Mouse (Mus musculus) liver, adult 2 months (tissue): Measurements from ENCODE around the gene Sepsecs. TPM values are rescaled to one million over a fixed set of nuclear protein-coding genes. Genes with fewer than 3 reads are reported as not detected.

Experiments used
- DNase-seq: peaks from one replicate; pipeline ENCODE4 v3.0.0-alpha.2; 2011; ENCODE audit warnings: low read depth, low spot score; ENCODE audit errors: extremely low read depth
- H3K27ac ChIP-seq: fragments of 200-500 bp; replicated peaks from 2 replicates; pipeline ENCODE4 v1.5.1; 2012; ENCODE audit warnings: low read depth, mild to moderate bottlenecking, control low read depth, inconsistent platforms, low read length; ENCODE audit not compliant: insufficient read depth
- H3K27me3 ChIP-seq: fragments of 200-500 bp; 2 replicates; pipeline ENCODE4 v1.6.1; 2012; ENCODE audit warnings: mild to moderate bottlenecking, moderate library complexity, low read length, inconsistent platforms; ENCODE audit not compliant: control insufficient read depth, insufficient read depth
- H3K36me3 ChIP-seq: fragments of 200-500 bp; 2 replicates; pipeline ENCODE4 v1.6.1; 2012; ENCODE audit warnings: low read length, inconsistent platforms; ENCODE audit not compliant: control insufficient read depth, insufficient read depth
- H3K4me1 ChIP-seq: fragments of 200-500 bp; 2 replicates; pipeline ENCODE4 v1.6.1; 2011; ENCODE audit warnings: low read length; ENCODE audit not compliant: control insufficient read depth, insufficient read depth
- H3K4me3 ChIP-seq: fragments of 200-500 bp; 2 replicates; pipeline ENCODE4 v1.5.1; 2011; ENCODE audit warnings: low read depth, mild to moderate bottlenecking, control low read depth, low read length, moderate library complexity; ENCODE audit not compliant: insufficient read depth
- H3K79me2 ChIP-seq: fragments of 200-500 bp; 2 replicates; pipeline ENCODE4 v1.6.1; 2012; ENCODE audit warnings: inconsistent platforms, mild to moderate bottlenecking, low read length, moderate library complexity; ENCODE audit not compliant: control insufficient read depth, insufficient read depth
- H3K9ac ChIP-seq: fragments of 200-500 bp; 2 replicates; pipeline ENCODE4 v1.6.1; 2012; ENCODE audit warnings: low read depth, mild to moderate bottlenecking, control low read depth, inconsistent platforms, low read length
- CTCF ChIP-seq: fragments of 200-500 bp; IDR thresholded peaks from 2 replicates; pipeline ENCODE4 v1.5.1; 2011; ENCODE audit warnings: low read depth, low read length, control low read depth
- POLR2A ChIP-seq: fragments of 200-500 bp; IDR thresholded peaks from 2 replicates; pipeline ENCODE4 v1.6.1; 2011; ENCODE audit warnings: low read length, control low read depth; ENCODE audit not compliant: insufficient read depth; ENCODE audit errors: extremely low read depth
- WGBS: fragments of 180-500 bp; shearing (Covaris S2); methylation state at CpG from one replicate; pipeline ENCODE4 v1.1.7; 2018; 5-methylcytosine and 5-hydroxymethylcytosine counted together
- polyA plus RNA-seq: library from polyadenylated mRNA; depleted of rRNA; stranded (reverse); fragments of >200 nt; gene quantifications from 2 replicates; pipeline ENCODE4 v1.2.3, GENCODE M21; 2012; rRNA removed
- total RNA-seq: library from RNA; depleted of rRNA; stranded (reverse); fragments of >200 nt; gene quantifications from 2 replicates; pipeline ENCODE4 v1.2.3, GENCODE M21; 2014; rRNA removed

The Sepsecs gene
- total and polyA plus RNA-seq, 2 experiments = 14.1 to 53.7 TPM

DNA sequence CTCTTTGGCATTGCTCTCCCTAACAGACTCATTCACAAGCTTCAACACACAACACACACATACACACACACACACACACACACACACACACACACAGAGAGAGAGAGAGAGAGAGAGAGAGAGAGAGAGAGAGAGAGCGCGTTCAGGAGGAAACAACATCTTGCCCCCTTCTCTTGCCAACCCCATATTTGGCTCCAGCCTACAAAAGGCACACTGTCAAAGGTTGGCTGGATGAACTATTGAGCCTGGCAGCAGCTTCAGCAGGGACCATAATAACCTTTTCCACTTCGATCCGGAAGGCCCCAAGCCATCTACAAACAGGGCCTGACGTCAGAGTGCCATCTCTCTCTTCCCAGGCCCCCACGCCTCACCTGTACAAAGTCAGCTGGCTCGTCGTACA lies 56.7 kb downstream of the Sepsecs start:
- DNase-seq = peak; percentile 95
- TF ChIP-seq POLR2A (no peak), CTCF (no peak)
- H3K4me1 ChIP-seq = peaks cover 11% of the 10 kb centered on the region
- H3K27ac ChIP-seq = no peak overlapping the region
- no peak overlapping the region for H3K4me3 ChIP-seq
- no peak overlapping the region for H3K9ac ChIP-seq
- no peaks in the 10 kb centered on the region for H3K36me3 ChIP-seq
- no peaks in the 10 kb centered on the region for H3K79me2 ChIP-seq
- H3K27me3 ChIP-seq = no peaks in the 10 kb centered on the region
- WGBS = 40% methylated on average over 8 of the region's 8 CpGs

DNA sequence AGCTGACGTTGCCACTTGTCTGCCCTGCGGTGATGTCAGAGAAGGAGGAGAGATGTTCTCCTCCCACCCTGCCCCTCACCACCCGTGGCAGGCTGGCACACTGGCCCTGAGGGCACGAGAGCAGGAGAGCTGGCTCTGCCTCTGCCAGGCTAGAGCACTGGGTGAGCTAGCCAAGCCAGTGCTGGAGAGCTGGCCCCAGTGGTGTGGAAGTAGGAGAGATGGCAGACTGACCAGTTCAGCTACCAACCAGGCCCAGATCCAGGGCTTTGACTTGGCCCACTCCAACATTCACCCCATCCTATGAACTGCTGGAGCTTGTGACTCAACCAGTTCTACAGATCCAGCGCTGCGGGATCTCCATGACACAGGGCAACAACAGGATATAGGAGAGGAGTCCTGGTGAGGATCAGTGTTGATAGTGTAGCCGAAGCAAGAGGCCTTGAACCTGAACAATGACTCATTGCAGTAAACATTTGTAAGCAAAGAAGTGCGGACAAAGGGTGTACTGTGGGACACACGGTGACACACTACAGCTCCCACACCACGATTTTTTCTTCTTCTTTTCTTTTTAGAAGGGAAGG lies 58.1 kb downstream of the Sepsecs start:
- Histone ChIP-seq H3K27ac (no peak overlapping the region), H3K27me3 (no peaks in the 10 kb centered on the region), H3K4me3 (no peak overlapping the region), H3K9ac (no peak overlapping the region), H3K4me1 (peaks cover 11% of the 10 kb centered on the region), H3K36me3 (no peaks in the 10 kb centered on the region), H3K79me2 (no peaks in the 10 kb centered on the region)
- TF ChIP-seq POLR2A (no peak), CTCF (no peak)
- DNase-seq = peak; percentile 93
- WGBS = 25% methylated on average over 10 of the region's 10 CpGs

DNA sequence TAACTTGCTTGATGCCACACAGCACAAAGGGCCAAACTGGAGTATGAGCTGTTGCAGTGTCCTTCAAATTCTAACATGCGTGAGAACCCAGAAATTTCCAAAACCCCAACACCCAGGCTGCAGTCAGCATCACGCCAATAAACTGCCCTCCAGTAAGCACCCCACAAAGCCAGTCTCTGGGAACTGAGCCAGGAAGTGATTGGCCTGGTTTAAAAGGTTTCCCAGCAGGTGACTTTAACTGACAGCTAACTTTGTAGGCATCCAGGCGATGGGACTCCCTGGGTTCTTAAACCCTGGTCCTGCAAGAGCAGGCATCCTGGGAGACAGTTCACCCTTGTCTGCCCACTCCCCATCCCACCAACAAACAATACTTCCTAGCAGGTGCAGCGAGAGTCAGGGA lies 59.2 kb downstream of the Sepsecs start:
- no peak overlapping the region for H3K9ac ChIP-seq
- H3K79me2 ChIP-seq = no peaks in the 10 kb centered on the region
- H3K27ac ChIP-seq = no peak overlapping the region
- TF ChIP-seq CTCF (no peak), POLR2A (no peak)
- H3K27me3 ChIP-seq = no peaks in the 10 kb centered on the region
- WGBS = 67% methylated on average over 4 of the region's 4 CpGs
- H3K4me1 ChIP-seq = peaks cover 11% of the 10 kb centered on the region
- DNase-seq = peak; percentile 35
- no peaks in the 10 kb centered on the region for H3K36me3 ChIP-seq
- H3K4me3 ChIP-seq = no peak overlapping the region

DNA sequence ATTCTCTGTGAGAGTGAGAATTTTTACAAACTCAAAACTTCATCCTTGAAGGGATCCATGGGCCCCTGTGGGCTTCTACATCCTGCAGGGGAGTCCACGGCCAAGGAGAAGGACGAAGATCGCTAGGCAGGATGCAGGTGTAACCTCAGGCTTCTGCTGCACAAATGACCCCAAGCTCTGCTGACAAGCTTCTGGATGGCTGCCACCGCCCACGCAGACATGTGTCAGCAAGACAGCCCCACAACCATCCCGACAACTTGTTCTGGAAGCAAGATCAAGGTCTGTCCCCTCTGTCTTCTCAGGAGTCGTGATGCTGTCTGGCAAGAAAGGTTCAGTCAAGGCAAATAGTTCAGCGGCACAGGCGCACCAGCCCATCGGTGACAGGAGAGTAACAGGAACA lies 59.8 kb downstream of the Sepsecs start:
- Histone ChIP-seq H3K4me1 (peaks cover 11% of the 10 kb centered on the region), H3K27ac (no peak overlapping the region), H3K79me2 (no peaks in the 10 kb centered on the region), H3K36me3 (no peaks in the 10 kb centered on the region), H3K4me3 (no peak overlapping the region), H3K9ac (no peak overlapping the region), H3K27me3 (no peaks in the 10 kb centered on the region)
- 44% methylated on average over 10 of the region's 10 CpGs for WGBS
- DNase-seq = no peak
- TF ChIP-seq POLR2A = no peak
- TF ChIP-seq CTCF = no peak

DNA sequence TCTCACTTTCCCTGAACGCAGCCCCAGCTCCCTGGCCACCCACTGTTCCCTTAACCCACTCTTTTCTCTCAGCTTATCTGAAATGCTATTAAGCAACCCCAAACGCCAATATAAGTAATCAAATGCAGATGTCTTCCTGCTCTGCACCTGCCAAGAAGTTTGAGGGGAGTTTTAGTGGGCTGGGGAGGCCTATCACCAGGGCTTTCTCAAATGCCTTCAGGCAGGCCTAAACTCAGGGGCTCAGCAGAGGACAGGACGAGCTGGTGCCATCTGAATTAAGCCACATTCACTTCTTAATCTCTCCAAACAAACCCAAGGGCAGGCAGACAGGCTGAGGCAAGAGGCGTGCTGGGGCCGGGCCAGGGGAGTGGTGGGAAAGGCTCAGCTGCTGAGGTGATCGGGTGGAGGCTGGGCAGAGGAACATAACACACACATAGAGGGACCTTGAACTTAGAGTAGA lies 64.9 kb downstream of the Sepsecs start:
- no peaks in the 10 kb centered on the region for H3K4me1 ChIP-seq
- no peak overlapping the region for H3K4me3 ChIP-seq
- no peak for DNase-seq
- no peak overlapping the region for H3K9ac ChIP-seq
- WGBS = 79% methylated on average over 6 of the region's 6 CpGs
- H3K79me2 ChIP-seq = no peaks in the 10 kb centered on the region
- no peak overlapping the region for H3K27ac ChIP-seq
- H3K27me3 ChIP-seq = no peaks in the 10 kb centered on the region
- TF ChIP-seq CTCF (no peak), POLR2A (no peak)
- no peaks in the 10 kb centered on the region for H3K36me3 ChIP-seq

DNA sequence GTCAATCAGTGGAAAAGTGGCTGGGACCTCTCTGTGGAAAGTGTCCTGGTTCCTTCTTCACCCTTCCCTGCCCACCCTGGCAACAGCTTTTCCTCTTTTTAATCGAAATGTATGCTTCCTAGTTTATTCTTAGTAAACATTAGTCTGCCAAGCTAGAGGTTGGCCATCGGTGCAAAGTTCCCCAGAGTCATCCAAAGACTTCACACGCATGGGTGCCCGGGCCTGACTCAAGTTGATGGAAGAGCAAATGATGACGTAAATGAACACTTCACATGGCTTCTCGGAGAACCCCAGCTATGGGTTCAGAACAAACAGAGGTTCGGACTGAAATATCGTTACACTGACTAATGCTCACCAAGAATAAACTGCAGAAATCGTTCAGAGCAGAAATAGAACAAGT lies 78.9 kb downstream of the Sepsecs start:
- WGBS = 67% methylated on average over 9 of the region's 9 CpGs
- H3K4me1 ChIP-seq = peaks cover 10% of the 10 kb centered on the region
- H3K9ac ChIP-seq = no peak overlapping the region
- no peak for TF ChIP-seq POLR2A
- TF ChIP-seq CTCF = no peak
- DNase-seq = peak; percentile 40
- no peak overlapping the region for H3K27ac ChIP-seq
- H3K36me3 ChIP-seq = no peaks in the 10 kb centered on the region
- H3K4me3 ChIP-seq = no peak overlapping the region
- no peaks in the 10 kb centered on the region for H3K79me2 ChIP-seq
- H3K27me3 ChIP-seq = no peaks in the 10 kb centered on the region

Other genes starting within 250 kb of the Sepsecs start
- 0.83 and 1.2 TPM in 2 replicates for gene Ccdc149, start 198.2 kb downstream of the Sepsecs start, total RNA-seq
- 0.42 and 0.43 TPM in 2 replicates for gene Ccdc149, start 198.2 kb downstream of the Sepsecs start, polyA plus RNA-seq
- gene Lgi2, start 103.2 kb downstream of the Sepsecs start, total RNA-seq = 0.18 and 0.20 TPM in 2 replicates
- gene Lgi2, start 103.2 kb downstream of the Sepsecs start, polyA plus RNA-seq = 0.04 and 0.06 TPM in 2 replicates
- gene Pi4k2b, start 71.9 kb upstream of the Sepsecs start, total RNA-seq = 25.4 and 30.0 TPM in 2 replicates
- 10.3 and 14.9 TPM in 2 replicates for gene Pi4k2b, start 71.9 kb upstream of the Sepsecs start, polyA plus RNA-seq
- 5.8 and 5.9 TPM in 2 replicates for gene Zcchc4, start 105.7 kb upstream of the Sepsecs start, total RNA-seq
- 2.1 and 2.5 TPM in 2 replicates for gene Zcchc4, start 105.7 kb upstream of the Sepsecs start, polyA plus RNA-seq
- gene Anapc4, start 164.3 kb upstream of the Sepsecs start, total RNA-seq = 21.9 and 33.7 TPM in 2 replicates
- gene Anapc4, start 164.3 kb upstream of the Sepsecs start, polyA plus RNA-seq = 5.2 and 6.8 TPM in 2 replicates